Mouse (Mus musculus) embryo, embryonic 11 days (tissue): ENCODE measurements around the gene Zswim4.

Experiments used
- DNase-seq: peaks from one replicate; pipeline ENCODE4 v3.0.0-alpha.2; 2015

Zswim4 gene

GRCm38 (mm10) chr8:84179946-84180345 lies 56.9 kb downstream of the Zswim4 start:
- no peak for DNase-seq

- no peak for DNase-seq
Observed at GRCm38 (mm10) chr8:84178592-84178991, 58.3 kb downstream of the Zswim4 start.

GRCm38 (mm10) chr8:84177405-84177804 lies 59.5 kb downstream of the Zswim4 start:
- no peak for DNase-seq

GRCm38 (mm10) chr8:84176560-84176959 lies 60.3 kb downstream of the Zswim4 start:
- DNase-seq: no peak

- no peak for DNase-seq
Observed at GRCm38 (mm10) chr8:84173861-84174260, 63.0 kb downstream of the Zswim4 start.

GRCm38 (mm10) chr8:84170096-84170495 lies 66.8 kb downstream of the Zswim4 start:
- DNase-seq: no peak

- DNase-seq: no peak
Observed at GRCm38 (mm10) chr8:84167696-84168095, 69.2 kb downstream of the Zswim4 start.
